Mouse (Mus musculus) G1E (cell line): ENCODE measurements around the gene Apbb2. TPM values are rescaled to one million over a fixed set of nuclear protein-coding genes. Genes with fewer than 3 reads are reported as not detected.
A peak's percentile ranks its signal among the peaks of the same experiment; 100 is the strongest.

ENCODE experiments used
- ATAC-seq: 2 replicates; pipeline ENCODE4 v1.8.0; 2016; ENCODE audit warnings: mild to moderate bottlenecking; ENCODE audit not compliant: insufficient number of reproducible peaks, poor library complexity, low FRiP score, severe bottlenecking; ENCODE audit errors: extremely low read depth
- DNase-seq: peaks from one replicate; pipeline ENCODE4 v3.0.0; 2012; ENCODE audit warnings: low spot score
- H3K27me3 ChIP-seq: 2 replicates; pipeline ENCODE4 v1.6.1; 2012; ENCODE audit warnings: mild to moderate bottlenecking, low read length, inconsistent platforms; ENCODE audit not compliant: insufficient read depth
- H3K36me3 ChIP-seq: replicated peaks from 2 replicates; pipeline ENCODE3; 2012; ENCODE audit warnings: mild to moderate bottlenecking, inconsistent platforms
- H3K4me1 ChIP-seq: 2 replicates; pipeline ENCODE4 v1.6.1; 2012; ENCODE audit warnings: low read depth, low read length, inconsistent platforms, mixed read lengths; ENCODE audit not compliant: insufficient read depth
- H3K4me3 ChIP-seq: 2 replicates; pipeline ENCODE4 v1.5.1; 2012; ENCODE audit warnings: low read depth, mild to moderate bottlenecking, inconsistent platforms, low read length, moderate library complexity, mixed read lengths
- H3K9me3 ChIP-seq: replicated peaks from 2 replicates; pipeline ENCODE4 v1.6.1; 2012; ENCODE audit warnings: inconsistent platforms
- CTCF ChIP-seq: IDR thresholded peaks from 2 replicates; pipeline ENCODE4 v1.5.1; 2012; ENCODE audit warnings: low read depth, low read length, inconsistent platforms, mixed read lengths
- GATA1 ChIP-seq: IDR thresholded peaks from 2 replicates; pipeline ENCODE4 v1.6.1; 2012; ENCODE audit warnings: borderline replicate concordance, low read length, inconsistent platforms, mixed read lengths
- GATA2 ChIP-seq: IDR thresholded peaks from 2 replicates; pipeline ENCODE4 v1.6.1; 2012; ENCODE audit warnings: low read depth, low read length, inconsistent platforms, borderline replicate concordance
- POLR2AphosphoS5 ChIP-seq: IDR thresholded peaks from 2 replicates; pipeline ENCODE4 v1.6.1; 2012; ENCODE audit warnings: low read depth, low read length, inconsistent platforms; ENCODE audit not compliant: insufficient replicate concordance
- TAL1 ChIP-seq: conservative IDR thresholded peaks from 2 replicates; pipeline ENCODE4 v1.6.1; 2012; ENCODE audit warnings: low read depth, low read length, inconsistent platforms, mixed read lengths
- polyA plus RNA-seq: library from polyadenylated mRNA; stranded (reverse); fragments of >175 nt; gene quantifications from 2 replicates; pipeline ENCODE4 v1.2.3, GENCODE M21; 2012
- total RNA-seq, 2 experiments: library from RNA; stranded (forward) in 1 of 2; stranded (reverse) in 1 of 2; fragments of 200-1000 nt in 1 of 2; fragments of >200 nt in 1 of 2; fragmentation: Nextera tagmentation in 1 of 2; gene quantifications; 2 replicates each; pipeline ENCODE4 v1.2.3; 2014 to 2017

Gene Apbb2
- total and polyA plus RNA-seq, 3 experiments = 0.16 TPM; not detected in 2

DNA sequence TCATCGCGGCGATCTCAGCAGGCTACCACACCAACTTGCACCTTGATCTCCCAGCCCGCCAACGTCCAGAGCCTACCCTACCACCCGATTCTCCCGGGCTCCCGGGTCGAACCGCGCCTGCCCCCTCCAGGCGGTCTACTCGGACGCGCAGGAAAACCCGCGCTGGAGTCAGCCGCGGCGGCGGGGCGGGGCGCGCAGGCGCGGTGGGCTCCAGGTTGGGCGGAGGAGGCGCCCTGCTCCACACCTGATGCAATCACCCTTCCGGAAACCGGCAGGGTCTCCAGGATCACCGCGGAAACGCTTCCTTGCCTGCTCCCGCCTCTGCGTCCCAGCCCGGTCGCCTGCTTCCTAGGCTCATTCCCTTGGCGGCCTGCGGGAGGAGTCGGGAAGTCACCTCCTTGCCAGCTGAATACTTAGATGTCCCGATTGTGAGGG lies 1.6 kb upstream of the Apbb2 start:
- DNase-seq (no peak), ATAC-seq (no peak)

DNA sequence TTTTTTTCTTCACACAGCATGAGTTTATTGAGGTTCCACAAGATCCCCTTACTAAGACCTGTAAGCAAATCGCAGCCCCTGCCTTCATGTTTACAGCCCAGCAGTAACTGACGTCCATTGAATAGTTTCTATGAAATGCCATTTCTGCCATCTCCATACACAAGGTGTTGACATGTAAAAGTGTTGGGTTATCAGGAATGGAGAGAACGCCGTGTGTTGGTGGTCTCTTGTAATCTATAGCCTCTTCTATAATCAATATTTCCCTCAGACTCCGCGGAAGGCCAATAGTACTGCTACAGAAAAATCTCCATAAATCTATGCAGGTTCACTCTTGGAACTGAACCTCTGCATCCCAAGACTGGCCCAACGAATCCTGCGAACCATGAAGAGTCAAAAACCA lies 1.1 kb upstream of the Apbb2 start:
- H3K36me3 ChIP-seq = no peaks in the 10 kb centered on the region
- H3K4me1 ChIP-seq = no peaks in the 10 kb centered on the region
- no peak overlapping the region for H3K4me3 ChIP-seq
- ATAC-seq (no peak), DNase-seq (no peak)
- peaks cover 67% of the 10 kb centered on the region for H3K9me3 ChIP-seq
- H3K27me3 ChIP-seq = no peaks in the 10 kb centered on the region
- no peak for TF ChIP-seq GATA1
- no peak for TF ChIP-seq GATA2
- no peak for TF ChIP-seq TAL1
- TF ChIP-seq CTCF = no peak

More for the DNA sequence above, 1.6 kb upstream of the Apbb2 start:
- H3K9me3 ChIP-seq = peaks cover 64% of the 10 kb centered on the region
- no peaks in the 10 kb centered on the region for H3K4me1 ChIP-seq
- no peak overlapping the region; the same call in 1 of the 2 replicates for H3K4me3 ChIP-seq
- H3K27me3 ChIP-seq = no peaks in the 10 kb centered on the region
- no peaks in the 10 kb centered on the region for H3K36me3 ChIP-seq
- TF ChIP-seq GATA1 (no peak), GATA2 (no peak), POLR2AphosphoS5 (no peak), TAL1 (no peak), CTCF (no peak)

DNA sequence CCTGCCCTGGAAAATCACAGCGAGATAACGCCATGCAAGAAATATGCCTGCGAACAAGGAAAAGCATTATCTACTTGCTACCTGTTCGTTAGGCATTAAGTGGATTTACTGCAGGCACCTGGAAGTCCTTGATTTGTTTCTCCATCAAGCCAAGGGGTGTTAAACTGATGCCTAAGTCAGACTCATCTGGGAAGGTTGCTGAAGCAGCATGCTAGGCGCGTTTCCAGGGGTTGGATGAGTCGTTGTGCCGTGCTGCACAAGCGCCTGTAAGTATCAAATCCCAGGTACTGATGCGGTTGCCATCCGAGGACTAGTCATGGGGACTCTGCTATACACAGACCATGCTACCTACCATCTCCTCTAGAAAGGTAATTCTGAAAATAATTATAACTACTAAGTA lies 611 bp upstream of the Apbb2 start:
- H3K36me3 ChIP-seq = no peaks in the 10 kb centered on the region
- no peaks in the 10 kb centered on the region for H3K4me1 ChIP-seq
- ATAC-seq (no peak), DNase-seq (no peak)
- H3K9me3 ChIP-seq = peaks cover 68% of the 10 kb centered on the region
- no peaks in the 10 kb centered on the region for H3K27me3 ChIP-seq
- H3K4me3 ChIP-seq = no peak overlapping the region
- TF ChIP-seq GATA2 (no peak), GATA1 (no peak), TAL1 (no peak), CTCF (no peak), POLR2AphosphoS5 (no peak)

GRCm38 (mm10) chr5:66617921-66618460 lies 593 bp downstream of the Apbb2 start:
- Histone ChIP-seq H3K4me1 (no peaks in the 10 kb centered on the region), H3K4me3 (peak overlapping the region; percentile 13; the same call in 1 of the 2 replicates), H3K27me3 (no peaks in the 10 kb centered on the region), H3K9me3 (peaks cover 70% of the 10 kb centered on the region), H3K36me3 (no peaks in the 10 kb centered on the region)
- TF ChIP-seq CTCF (no peak), POLR2AphosphoS5 (no peak), GATA1 (no peak), GATA2 (no peak), TAL1 (no peak)
- no peak for ATAC-seq
- DNase-seq = no peak

DNA sequence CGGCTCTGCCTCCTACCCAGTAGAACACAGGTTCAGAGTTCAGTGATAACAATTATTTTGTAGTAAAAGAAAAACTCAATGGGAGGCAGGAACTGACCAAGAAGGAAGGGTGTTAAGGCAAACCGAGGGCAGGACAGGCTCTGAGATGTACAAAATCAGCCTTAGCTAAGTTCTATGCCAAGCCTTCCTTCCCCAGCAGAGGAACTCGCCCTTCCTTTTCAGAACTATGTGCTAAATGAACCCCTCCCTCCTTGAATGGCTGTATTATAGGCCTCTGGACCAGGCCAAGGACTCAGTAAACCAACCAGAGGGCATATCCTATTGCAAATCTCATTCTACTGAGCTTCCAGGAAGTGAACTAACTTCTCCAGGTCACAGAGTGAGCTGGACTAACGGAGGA lies 3.6 kb downstream of the Apbb2 start:
- Histone ChIP-seq H3K9me3 (peaks cover 72% of the 10 kb centered on the region), H3K27me3 (no peaks in the 10 kb centered on the region), H3K4me1 (no peaks in the 10 kb centered on the region), H3K4me3 (no peak overlapping the region), H3K36me3 (no peaks in the 10 kb centered on the region)
- ATAC-seq (no peak), DNase-seq (no peak)
- TF ChIP-seq TAL1 (no peak), CTCF (no peak), GATA1 (no peak), POLR2AphosphoS5 (no peak), GATA2 (no peak)

DNA sequence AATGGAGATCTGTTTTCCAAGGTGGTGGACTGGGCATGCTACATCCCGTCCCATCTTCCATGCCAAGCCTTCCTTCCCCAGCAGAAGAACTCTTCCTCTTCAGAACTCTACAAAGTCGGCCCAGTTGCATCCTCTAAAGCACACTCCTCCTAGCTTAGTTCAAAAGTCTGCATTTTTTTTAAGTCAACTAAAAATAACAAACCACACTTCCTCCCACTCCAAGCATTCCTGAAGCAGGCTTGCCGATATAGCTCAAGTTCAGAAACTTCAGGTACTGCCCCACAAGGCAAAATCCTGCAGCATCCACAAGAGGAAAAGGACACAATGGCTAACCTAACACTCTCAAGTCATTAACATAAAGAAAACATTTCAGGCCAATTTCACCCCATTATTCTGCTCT lies 4.9 kb downstream of the Apbb2 start:
- DNase-seq (no peak), ATAC-seq (no peak)
- TF ChIP-seq POLR2AphosphoS5 (no peak), GATA1 (no peak), CTCF (no peak), TAL1 (no peak), GATA2 (no peak)
- no peak overlapping the region for H3K4me3 ChIP-seq
- peaks cover 72% of the 10 kb centered on the region for H3K9me3 ChIP-seq
- H3K36me3 ChIP-seq = no peaks in the 10 kb centered on the region
- no peaks in the 10 kb centered on the region for H3K4me1 ChIP-seq
- H3K27me3 ChIP-seq = no peaks in the 10 kb centered on the region

- DNase-seq = no peak
- no peak for TF ChIP-seq POLR2AphosphoS5
- no peak for TF ChIP-seq CTCF
- TF ChIP-seq GATA1 = no peak
- no peak for TF ChIP-seq GATA2
- TF ChIP-seq TAL1 = no peak
- Histone ChIP-seq H3K36me3 (no peaks in the 10 kb centered on the region), H3K9me3 (peaks cover 70% of the 10 kb centered on the region), H3K4me1 (no peaks in the 10 kb centered on the region), H3K27me3 (no peaks in the 10 kb centered on the region), H3K4me3 (no peak overlapping the region)
- ATAC-seq = no peak
Measured at GRCm38 (mm10) chr5:66612964-66613363, 5.6 kb downstream of the Apbb2 start.
